Mouse (Mus musculus): ENCODE results near the gene Tdrkh. TPM values are rescaled to one million over a fixed set of nuclear protein-coding genes. Genes with fewer than 3 reads are reported as not detected.

Gene Tdrkh
- total and polyA plus RNA-seq, 3 experiments = 0.22 TPM; not detected in 2

GRCm38 (mm10) chr3:94369709-94370108 is 43.4 kb upstream of the Tdrkh start:
- Histone ChIP-seq H3K36me3 (replicated peaks) (no peaks in the 10 kb centered on the region), H3K27me3 (ENCODE audit: insufficient read depth, low read length) (peaks cover 25% of the 10 kb centered on the region), H3K4me3 (ENCODE audit: low read depth, low read length) (no peak overlapping the region), H3K9me3 (replicated peaks) (no peaks in the 10 kb centered on the region), H3K4me1 (ENCODE audit: insufficient read depth, low read depth, low read length) (peaks cover 6% of the 10 kb centered on the region; the same call in 1 of the 2 replicates)
- TF ChIP-seq GATA2 (IDR thresholded peaks at IDR 0.05; ENCODE audit: borderline replicate concordance, low read depth, low read length) (no peak), CTCF (IDR thresholded peaks at IDR 0.05; ENCODE audit: low read depth, low read length) (no peak), GATA1 (IDR thresholded peaks at IDR 0.05; ENCODE audit: borderline replicate concordance, low read length) (no peak), POLR2AphosphoS5 (IDR thresholded peaks at IDR 0.05; ENCODE audit: insufficient replicate concordance, low read depth, low read length) (no peak), TAL1 (conservative IDR thresholded peaks at IDR 0.05; ENCODE audit: low read depth, low read length) (no peak)
- no peak for ATAC-seq (ENCODE audit: extremely low read depth, insufficient number of reproducible peaks, low FRiP score, poor library complexity, severe bottlenecking)
- no peak for DNase-seq (ENCODE audit: low spot score)

- Histone ChIP-seq H3K4me3 (ENCODE audit: low read depth, low read length) (no peak overlapping the region), H3K4me1 (ENCODE audit: insufficient read depth, low read depth, low read length) (peaks cover 6% of the 10 kb centered on the region; the same call in 1 of the 2 replicates), H3K36me3 (replicated peaks) (no peaks in the 10 kb centered on the region), H3K27me3 (ENCODE audit: insufficient read depth, low read length) (peaks cover 32% of the 10 kb centered on the region), H3K9me3 (replicated peaks) (no peaks in the 10 kb centered on the region)
- no peak for DNase-seq (ENCODE audit: low spot score)
- no peak for TF ChIP-seq CTCF (IDR thresholded peaks at IDR 0.05; ENCODE audit: low read depth, low read length)
- TF ChIP-seq GATA1 (IDR thresholded peaks at IDR 0.05; ENCODE audit: borderline replicate concordance, low read length) = no peak
- TF ChIP-seq TAL1 (conservative IDR thresholded peaks at IDR 0.05; ENCODE audit: low read depth, low read length) = no peak
- TF ChIP-seq GATA2 (IDR thresholded peaks at IDR 0.05; ENCODE audit: borderline replicate concordance, low read depth, low read length) = no peak
- TF ChIP-seq POLR2AphosphoS5 (IDR thresholded peaks at IDR 0.05; ENCODE audit: insufficient replicate concordance, low read depth, low read length) = no peak
- ATAC-seq (ENCODE audit: extremely low read depth, insufficient number of reproducible peaks, low FRiP score, poor library complexity, severe bottlenecking) = no peak
Measured at GRCm38 (mm10) chr3:94371637-94372036, 41.4 kb upstream of the Tdrkh start.

- ATAC-seq (ENCODE audit: extremely low read depth, insufficient number of reproducible peaks, low FRiP score, poor library complexity, severe bottlenecking) (no peak), DNase-seq (ENCODE audit: low spot score) (no peak)
- H3K9me3 ChIP-seq (replicated peaks) = no peaks in the 10 kb centered on the region
- no peak overlapping the region for H3K4me3 ChIP-seq (ENCODE audit: low read depth, low read length)
- no peaks in the 10 kb centered on the region for H3K36me3 ChIP-seq (replicated peaks)
- peaks cover 6% of the 10 kb centered on the region; the same call in 1 of the 2 replicates for H3K4me1 ChIP-seq (ENCODE audit: insufficient read depth, low read depth, low read length)
- peaks cover 36% of the 10 kb centered on the region for H3K27me3 ChIP-seq (ENCODE audit: insufficient read depth, low read length)
- no peak for TF ChIP-seq TAL1 (conservative IDR thresholded peaks at IDR 0.05; ENCODE audit: low read depth, low read length)
- TF ChIP-seq GATA2 (IDR thresholded peaks at IDR 0.05; ENCODE audit: borderline replicate concordance, low read depth, low read length) = no peak
- no peak for TF ChIP-seq POLR2AphosphoS5 (IDR thresholded peaks at IDR 0.05; ENCODE audit: insufficient replicate concordance, low read depth, low read length)
- TF ChIP-seq GATA1 (IDR thresholded peaks at IDR 0.05; ENCODE audit: borderline replicate concordance, low read length) = no peak
- no peak for TF ChIP-seq CTCF (IDR thresholded peaks at IDR 0.05; ENCODE audit: low read depth, low read length)
Measured at GRCm38 (mm10) chr3:94372038-94372437, 41.0 kb upstream of the Tdrkh start.

GRCm38 (mm10) chr3:94372641-94373040 is 40.4 kb upstream of the Tdrkh start, which contains the start of gene Rorc:
Gene Rorc (plus strand): TSS chr3:94372794.
- Histone ChIP-seq H3K4me1 (ENCODE audit: insufficient read depth, low read depth, low read length) (peaks cover 6% of the 10 kb centered on the region; the same call in 1 of the 2 replicates), H3K27me3 (ENCODE audit: insufficient read depth, low read length) (peaks cover 42% of the 10 kb centered on the region), H3K4me3 (ENCODE audit: low read depth, low read length) (no peak within 1 kb of the TSS), H3K9me3 (replicated peaks) (no peaks in the 10 kb centered on the region), H3K36me3 (replicated peaks) (no peaks in the 10 kb centered on the region)
- no peak for DNase-seq (ENCODE audit: low spot score)
- ATAC-seq (ENCODE audit: extremely low read depth, insufficient number of reproducible peaks, low FRiP score, poor library complexity, severe bottlenecking) = no peak
- TF ChIP-seq CTCF (IDR thresholded peaks at IDR 0.05; ENCODE audit: low read depth, low read length) (no peak), GATA2 (IDR thresholded peaks at IDR 0.05; ENCODE audit: borderline replicate concordance, low read depth, low read length) (no peak), TAL1 (conservative IDR thresholded peaks at IDR 0.05; ENCODE audit: low read depth, low read length) (no peak), GATA1 (IDR thresholded peaks at IDR 0.05; ENCODE audit: borderline replicate concordance, low read length) (no peak), POLR2AphosphoS5 (IDR thresholded peaks at IDR 0.05; ENCODE audit: insufficient replicate concordance, low read depth, low read length) (no peak)

GRCm38 (mm10) chr3:94373090-94373489 is 40.0 kb upstream of the Tdrkh start:
- no peaks in the 10 kb centered on the region for H3K36me3 ChIP-seq (replicated peaks)
- H3K4me3 ChIP-seq (ENCODE audit: low read depth, low read length) = no peak overlapping the region
- DNase-seq (ENCODE audit: low spot score) (no peak), ATAC-seq (ENCODE audit: extremely low read depth, insufficient number of reproducible peaks, low FRiP score, poor library complexity, severe bottlenecking) (no peak)
- H3K4me1 ChIP-seq (ENCODE audit: insufficient read depth, low read depth, low read length) = peaks cover 6% of the 10 kb centered on the region; the same call in 1 of the 2 replicates
- TF ChIP-seq CTCF (IDR thresholded peaks at IDR 0.05; ENCODE audit: low read depth, low read length) (no peak), POLR2AphosphoS5 (IDR thresholded peaks at IDR 0.05; ENCODE audit: insufficient replicate concordance, low read depth, low read length) (no peak), GATA1 (IDR thresholded peaks at IDR 0.05; ENCODE audit: borderline replicate concordance, low read length) (no peak), TAL1 (conservative IDR thresholded peaks at IDR 0.05; ENCODE audit: low read depth, low read length) (no peak), GATA2 (IDR thresholded peaks at IDR 0.05; ENCODE audit: borderline replicate concordance, low read depth, low read length) (no peak)
- H3K27me3 ChIP-seq (ENCODE audit: insufficient read depth, low read length) = peaks cover 42% of the 10 kb centered on the region
- H3K9me3 ChIP-seq (replicated peaks) = no peaks in the 10 kb centered on the region

GRCm38 (mm10) chr3:94373597-94374011 is 39.5 kb upstream of the Tdrkh start:
- H3K4me1 ChIP-seq (ENCODE audit: insufficient read depth, low read depth, low read length) = peaks cover 5% of the 10 kb centered on the region; the same call in 1 of the 2 replicates
- H3K36me3 ChIP-seq (replicated peaks) = no peaks in the 10 kb centered on the region
- ATAC-seq (ENCODE audit: extremely low read depth, insufficient number of reproducible peaks, low FRiP score, poor library complexity, severe bottlenecking) (no peak), DNase-seq (ENCODE audit: low spot score) (no peak)
- peaks cover 42% of the 10 kb centered on the region for H3K27me3 ChIP-seq (ENCODE audit: insufficient read depth, low read length)
- no peak overlapping the region for H3K4me3 ChIP-seq (ENCODE audit: low read depth, low read length)
- TF ChIP-seq GATA1 (IDR thresholded peaks at IDR 0.05; ENCODE audit: borderline replicate concordance, low read length) = no peak
- TF ChIP-seq POLR2AphosphoS5 (IDR thresholded peaks at IDR 0.05; ENCODE audit: insufficient replicate concordance, low read depth, low read length) = no peak
- no peak for TF ChIP-seq CTCF (IDR thresholded peaks at IDR 0.05; ENCODE audit: low read depth, low read length)
- TF ChIP-seq GATA2 (IDR thresholded peaks at IDR 0.05; ENCODE audit: borderline replicate concordance, low read depth, low read length) = no peak
- TF ChIP-seq TAL1 (conservative IDR thresholded peaks at IDR 0.05; ENCODE audit: low read depth, low read length) = no peak
- H3K9me3 ChIP-seq (replicated peaks) = no peaks in the 10 kb centered on the region
